Mouse (Mus musculus) bone marrow macrophage, adult 2 months (primary cell): ENCODE results near the gene Taok3. TPM values are rescaled to one million over a fixed set of nuclear protein-coding genes. Genes with fewer than 3 reads are reported as not detected.
A peak's percentile ranks its signal among the peaks of the same experiment; 100 is the strongest.

Source experiments
- H3K27ac ChIP-seq: 2 replicates; pipeline ENCODE4 v1.5.1; 2012; ENCODE audit warnings: low read depth, low read length; ENCODE audit not compliant: insufficient read depth
- H3K4me1 ChIP-seq: 2 replicates; pipeline ENCODE4 v1.6.1; 2012; ENCODE audit warnings: low read length; ENCODE audit not compliant: control insufficient read depth, insufficient read depth
- H3K4me3 ChIP-seq: 2 replicates; pipeline ENCODE4 v1.5.1; 2012; ENCODE audit warnings: mild to moderate bottlenecking, low read length, moderate library complexity; ENCODE audit not compliant: insufficient read depth
- CTCF ChIP-seq: IDR thresholded peaks from 2 replicates; pipeline ENCODE4 v1.5.1; 2012; ENCODE audit warnings: low read depth, mild to moderate bottlenecking, low read length, moderate library complexity
- POLR2A ChIP-seq: IDR thresholded peaks from 2 replicates; pipeline ENCODE4 v1.6.1; 2012; ENCODE audit warnings: mild to moderate bottlenecking, low read depth, low read length, borderline replicate concordance
- polyA plus RNA-seq: library from polyadenylated mRNA; stranded (reverse); fragments of >200 nt; gene quantifications from 2 replicates; pipeline ENCODE4 v1.2.4, GENCODE M21; 2012; ENCODE audit not compliant: missing spikeins, insufficient read depth, insufficient read length

Gene Taok3
- polyA plus RNA-seq, 1 experiment = 112 TPM

DNA sequence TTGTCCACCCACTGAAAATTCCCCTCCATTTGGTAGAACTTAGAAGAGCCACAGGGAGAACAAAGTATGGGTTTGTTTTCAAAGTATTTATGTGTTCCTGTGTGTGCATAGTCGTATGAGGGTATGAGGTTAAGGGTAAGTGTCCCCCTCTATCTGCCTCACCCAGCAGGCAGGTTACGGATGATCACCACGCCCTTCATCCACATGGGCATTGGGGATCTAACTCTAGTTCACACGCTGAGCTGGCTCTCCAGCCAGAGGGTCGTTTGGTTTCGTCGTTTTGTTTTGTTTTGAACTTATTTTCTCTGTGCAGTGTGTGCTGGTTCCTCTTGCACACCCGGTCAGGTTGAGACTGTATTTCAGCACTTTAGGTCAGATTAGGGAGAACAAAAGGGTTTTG is 17.7 kb downstream of the Taok3 start:
- peaks cover 50% of the 10 kb centered on the region for H3K4me1 ChIP-seq
- H3K4me3 ChIP-seq = no peak overlapping the region
- TF ChIP-seq POLR2A (no peak), CTCF (no peak)
- H3K27ac ChIP-seq = peak overlapping the region; percentile 71

DNA sequence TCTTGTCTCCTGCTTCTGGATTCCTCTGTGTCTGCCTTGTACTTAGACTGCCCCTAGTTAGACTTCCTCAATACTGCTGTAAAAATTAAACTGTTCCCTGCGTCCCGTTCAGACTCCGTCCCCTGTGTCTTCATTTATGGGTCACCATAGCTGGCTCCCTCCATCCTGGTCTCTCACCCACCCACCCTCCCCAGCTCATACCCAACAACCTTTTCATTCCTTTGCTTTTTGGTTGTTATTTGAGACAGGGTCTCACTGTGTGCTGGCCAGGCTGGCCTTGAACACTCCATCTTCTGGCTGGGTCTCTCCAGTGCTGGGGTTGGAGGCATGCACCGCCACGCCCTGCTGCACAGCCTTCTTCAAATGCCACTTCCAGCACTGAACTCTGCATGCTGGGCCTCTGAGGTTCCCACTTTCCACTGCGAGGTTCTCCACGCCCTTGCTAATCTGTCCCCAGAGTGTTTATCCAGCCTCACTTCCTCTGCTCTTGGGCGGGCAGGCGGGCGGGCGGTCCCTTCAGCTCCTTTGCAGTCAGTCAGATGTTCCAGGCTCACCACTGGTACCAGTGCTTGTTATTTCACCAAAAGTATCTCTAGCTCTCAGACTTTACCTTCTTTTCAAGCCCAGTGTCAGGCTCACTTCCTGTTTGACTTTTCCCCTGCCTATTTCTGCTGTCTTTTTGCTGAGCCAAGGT is 18.5 kb downstream of the Taok3 start:
- peak overlapping the region; percentile 71 for H3K27ac ChIP-seq
- TF ChIP-seq POLR2A = no peak
- H3K4me3 ChIP-seq = 0 out of 2 replicates have a peak overlapping the region, but pooled peaks have one; percentile 14
- peaks cover 50% of the 10 kb centered on the region for H3K4me1 ChIP-seq

DNA sequence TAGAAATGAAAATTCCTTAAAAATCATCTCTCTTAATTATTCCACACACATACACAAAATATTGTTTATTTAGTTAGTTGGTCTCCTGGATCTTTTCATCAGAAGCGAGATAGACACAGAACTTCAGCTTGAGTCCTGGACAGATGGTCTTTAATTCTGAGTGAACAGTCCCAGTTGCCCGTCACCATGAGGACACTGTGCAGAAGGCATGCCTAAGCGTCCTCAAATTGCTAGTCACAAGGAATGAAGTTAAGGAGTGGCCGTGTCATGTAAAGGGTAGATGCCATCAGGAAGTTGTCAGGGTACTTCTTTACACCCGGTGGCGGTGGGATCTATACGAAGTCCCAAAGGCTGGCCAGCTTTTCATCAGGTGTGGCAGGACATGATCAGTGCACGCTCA is 19.9 kb downstream of the Taok3 start:
- H3K4me3 ChIP-seq = no peak overlapping the region
- peaks cover 54% of the 10 kb centered on the region for H3K4me1 ChIP-seq
- TF ChIP-seq POLR2A (no peak), CTCF (no peak)
- H3K27ac ChIP-seq = 0 out of 2 replicates have a peak overlapping the region, but pooled peaks have one; percentile 19

DNA sequence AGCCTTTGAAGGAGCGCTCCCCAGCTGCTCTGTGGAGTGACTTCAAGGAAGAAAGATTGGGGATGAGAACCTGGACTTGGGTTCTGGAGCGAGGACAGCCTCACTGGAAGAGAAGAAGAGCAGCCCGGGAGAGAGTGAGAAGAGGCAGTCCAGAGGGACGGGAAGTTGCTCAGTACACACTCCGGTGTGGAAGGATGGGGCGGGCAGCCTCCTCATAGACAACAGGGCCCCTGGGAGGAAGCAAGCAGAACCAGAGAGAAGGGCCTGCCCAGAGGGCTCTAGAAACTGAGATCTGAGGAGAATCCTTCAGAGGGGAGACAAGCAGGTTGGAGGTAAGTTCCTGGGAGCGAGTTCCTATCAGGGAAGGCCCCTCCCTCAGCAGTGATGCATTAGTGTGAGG is 20.4 kb downstream of the Taok3 start:
- Histone ChIP-seq H3K4me3 (no peak overlapping the region), H3K4me1 (peaks cover 60% of the 10 kb centered on the region), H3K27ac (peak overlapping the region; percentile 19)
- TF ChIP-seq POLR2A = no peak
- no peak for TF ChIP-seq CTCF

DNA sequence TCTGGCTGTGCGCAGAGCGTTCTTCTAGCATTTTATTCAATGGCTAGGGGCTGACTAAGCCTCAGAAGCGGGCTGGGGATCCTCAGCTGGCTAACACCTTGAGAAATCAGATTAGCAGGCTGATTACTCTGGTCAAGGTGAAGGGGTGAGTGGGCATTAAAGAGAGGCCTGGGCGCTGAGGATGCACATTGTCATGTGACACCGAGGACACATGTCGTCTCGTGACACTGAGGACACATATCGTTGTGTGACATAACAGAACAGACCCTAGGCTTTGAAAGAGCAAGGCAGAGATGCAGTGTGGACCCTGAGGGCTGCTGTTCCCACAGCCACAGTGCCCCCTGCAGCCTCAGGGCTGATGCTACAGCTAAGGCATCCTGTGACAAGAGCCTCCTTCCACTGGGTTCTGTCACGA is 23.8 kb downstream of the Taok3 start:
- no peak for TF ChIP-seq POLR2A
- TF ChIP-seq CTCF = peak; percentile 61
- Histone ChIP-seq H3K4me1 (peaks cover 66% of the 10 kb centered on the region), H3K27ac (no peak overlapping the region), H3K4me3 (no peak overlapping the region)

DNA sequence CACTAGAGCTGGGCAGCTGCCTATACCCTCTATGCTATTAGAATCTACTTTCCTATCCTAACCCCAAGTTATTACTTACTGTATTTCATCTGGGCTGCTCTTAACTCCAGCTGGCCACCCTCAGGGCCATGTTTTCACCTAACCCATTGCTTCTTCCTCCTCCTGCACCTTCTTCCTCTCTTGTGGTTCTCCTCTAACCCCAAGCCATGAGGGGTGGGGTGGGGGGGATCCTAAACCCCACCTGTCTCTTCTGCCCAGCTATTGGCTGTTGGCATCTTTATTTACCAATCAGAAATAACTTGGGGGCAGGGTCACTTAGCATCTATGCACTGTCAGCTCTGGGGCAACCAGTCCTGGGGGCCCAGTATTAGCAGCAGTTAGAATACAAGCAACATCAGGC is 26.2 kb downstream of the Taok3 start:
- H3K4me1 ChIP-seq = peaks cover 61% of the 10 kb centered on the region
- no peak overlapping the region for H3K4me3 ChIP-seq
- peak overlapping the region; percentile 96 for H3K27ac ChIP-seq
- TF ChIP-seq CTCF (no peak), POLR2A (no peak)

DNA sequence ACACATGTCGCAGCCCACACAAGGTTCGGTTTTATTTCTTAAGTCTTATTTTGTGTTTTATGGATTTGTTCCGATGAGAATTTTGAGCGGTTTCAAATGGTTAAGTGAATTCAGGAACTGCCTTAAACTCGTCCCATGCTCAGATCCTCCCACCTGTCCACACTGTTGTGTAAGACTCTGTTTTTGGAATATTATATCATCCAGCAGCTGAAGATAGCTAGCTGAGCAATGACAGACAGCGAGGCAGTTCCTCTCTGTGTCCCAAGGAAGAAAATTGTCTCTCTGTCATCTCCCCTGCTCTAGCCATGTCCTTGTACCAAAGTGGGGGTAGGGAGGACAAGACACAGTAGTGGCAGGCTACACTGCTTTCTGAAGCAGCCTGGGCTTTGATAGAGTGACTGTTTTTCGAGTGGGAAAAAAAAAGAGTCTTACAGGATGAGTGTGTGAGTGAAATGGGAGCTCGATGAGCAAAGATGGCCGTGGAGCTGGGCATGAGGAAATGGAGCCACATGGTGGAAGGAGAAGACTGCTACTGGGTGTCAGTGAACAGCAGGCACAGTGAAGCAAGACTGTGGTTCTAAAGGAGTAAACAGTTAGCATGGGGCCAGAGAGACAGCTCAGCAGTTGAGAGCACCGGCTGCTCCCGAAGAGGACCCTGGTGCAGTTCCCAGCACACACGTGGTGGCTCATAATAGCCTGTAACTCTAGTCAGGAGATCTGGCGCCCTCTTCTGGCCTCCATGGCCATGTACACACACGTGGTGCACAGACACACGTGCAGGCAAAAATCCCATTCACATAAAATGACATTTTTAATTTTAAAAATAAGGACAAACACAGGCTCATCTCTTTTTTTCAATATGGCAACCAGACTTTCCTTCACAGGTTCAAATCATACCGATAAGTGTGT is 27.5 kb downstream of the Taok3 start:
- TF ChIP-seq POLR2A = no peak
- TF ChIP-seq CTCF = peak; percentile 26
- Histone ChIP-seq H3K4me3 (peak overlapping the region; percentile 34), H3K27ac (peak overlapping the region; percentile 96), H3K4me1 (peaks cover 53% of the 10 kb centered on the region)

DNA sequence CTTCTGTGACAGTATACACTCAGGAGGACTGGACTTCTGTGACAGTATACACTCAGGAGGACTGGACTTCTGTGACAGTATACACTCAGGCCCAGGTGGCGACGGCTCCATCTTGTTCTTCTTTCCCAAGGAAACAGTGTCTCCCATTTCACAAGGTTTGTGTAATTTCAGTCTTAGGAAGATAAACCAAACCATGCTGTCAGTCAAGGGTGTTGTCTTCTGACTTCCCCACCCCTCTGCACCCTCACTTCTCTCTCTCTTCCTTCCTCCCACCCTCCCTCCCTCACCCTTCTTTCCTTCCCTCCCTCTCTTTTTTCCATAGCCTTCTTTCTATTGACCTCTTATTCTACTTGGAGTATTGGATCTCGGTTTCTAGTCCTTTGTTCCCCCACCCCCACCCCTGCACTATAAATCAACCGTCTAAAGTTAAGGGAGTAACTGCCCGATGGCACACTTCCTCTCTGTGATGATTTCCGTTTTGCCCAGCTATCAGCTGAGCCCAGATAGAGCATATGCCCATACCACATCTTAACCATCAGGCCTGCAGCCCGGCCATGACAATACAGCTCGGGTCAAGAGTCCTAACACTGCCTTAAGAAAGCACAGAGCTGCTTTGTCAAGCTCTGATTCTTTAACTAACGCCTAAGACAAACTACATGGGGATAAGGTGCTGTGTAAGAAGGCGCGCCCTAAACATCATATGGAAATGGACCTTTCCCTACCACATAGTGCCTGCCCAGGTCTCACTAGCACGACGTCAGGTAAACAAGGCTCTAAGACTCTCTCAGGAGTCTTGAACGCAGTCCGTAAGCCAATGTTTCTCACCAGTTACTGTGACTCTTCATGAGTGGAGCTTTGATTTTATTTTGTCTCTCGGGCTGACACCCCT is 29.4 kb downstream of the Taok3 start:
- TF ChIP-seq POLR2A (no peak), CTCF (no peak)
- Histone ChIP-seq H3K4me1 (peaks cover 48% of the 10 kb centered on the region), H3K27ac (peak overlapping the region; percentile 68)

DNA sequence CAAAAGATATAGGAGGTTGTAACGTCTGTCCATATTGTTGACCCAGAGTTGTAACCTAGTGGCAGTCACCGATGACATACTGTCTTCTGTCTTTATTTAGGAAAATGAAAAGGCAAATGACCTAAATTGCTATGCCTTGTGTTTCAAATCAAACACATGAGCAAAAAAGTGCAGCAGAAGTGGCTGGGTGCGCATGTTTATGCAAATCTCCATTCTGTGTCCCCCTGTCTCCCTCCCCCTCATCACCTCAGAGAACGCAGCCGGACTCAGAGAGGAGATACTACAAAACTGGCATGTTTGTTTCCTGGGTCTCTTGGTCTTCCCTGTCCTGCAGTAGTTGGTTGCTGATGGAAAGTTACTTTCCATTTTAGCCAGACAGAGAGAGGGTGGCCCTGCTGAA is 30.1 kb downstream of the Taok3 start:
- TF ChIP-seq POLR2A = no peak
- no peak for TF ChIP-seq CTCF
- Histone ChIP-seq H3K27ac (peak overlapping the region; percentile 68; the same call in 1 of the 2 replicates), H3K4me3 (no peak overlapping the region), H3K4me1 (peaks cover 45% of the 10 kb centered on the region)

More for the DNA sequence above, 29.4 kb downstream of the Taok3 start:
- H3K4me3 ChIP-seq = no peak overlapping the region

DNA sequence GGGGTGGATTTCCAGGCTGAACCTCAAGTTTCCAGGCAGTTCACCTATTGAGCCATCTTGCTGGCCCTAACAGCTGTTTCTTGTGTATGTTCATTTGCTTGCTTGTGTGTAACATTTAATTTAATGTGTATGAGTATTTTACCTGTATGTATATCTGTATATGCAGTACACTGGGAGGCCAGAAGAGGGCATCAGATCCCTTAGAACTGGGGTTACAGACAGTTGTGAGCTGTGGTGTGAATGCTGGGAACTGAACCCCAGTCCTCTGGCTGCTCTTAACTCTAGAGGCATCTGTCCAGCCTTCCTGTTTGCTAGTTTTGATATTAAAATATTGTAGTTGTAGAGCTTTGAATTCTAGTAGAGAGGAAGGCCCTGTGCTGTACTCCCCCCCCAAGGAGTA is 33.0 kb downstream of the Taok3 start:
- Histone ChIP-seq H3K27ac (no peak overlapping the region), H3K4me1 (peaks cover 39% of the 10 kb centered on the region)

More for the DNA sequence above, 33.0 kb downstream of the Taok3 start:
- TF ChIP-seq POLR2A (no peak), CTCF (no peak)
- no peak overlapping the region for H3K4me3 ChIP-seq
